Mouse (Mus musculus) heart, adult 2 months (tissue): Measurements from ENCODE around the gene Rabep2. TPM values are rescaled to one million over a fixed set of nuclear protein-coding genes. Genes with fewer than 3 reads are reported as not detected.

Source experiments
- DNase-seq, 2 experiments: peaks; one replicate each; pipeline ENCODE4 v3.0.0; 2021
- H3K27ac ChIP-seq: fragments of 200-600 bp; 2 replicates; pipeline ENCODE4 v1.8.1; 2022
- H3K27me3 ChIP-seq: fragments of 200-500 bp; 2 replicates; pipeline ENCODE4 v1.6.1; 2012; ENCODE audit warnings: mild to moderate bottlenecking, low read length, inconsistent platforms, mixed read lengths; ENCODE audit not compliant: control insufficient read depth, insufficient read depth
- H3K36me3 ChIP-seq: fragments of 200-500 bp; 2 replicates; pipeline ENCODE4 v1.6.1; 2012; ENCODE audit warnings: low read length, inconsistent platforms; ENCODE audit not compliant: control insufficient read depth, insufficient read depth
- H3K4me1 ChIP-seq: fragments of 200-500 bp; 2 replicates; pipeline ENCODE4 v1.6.1; 2011; ENCODE audit warnings: low read length; ENCODE audit not compliant: control insufficient read depth, insufficient read depth
- H3K4me3 ChIP-seq: fragments of 200-600 bp; 2 replicates; pipeline ENCODE4 v1.8.1; 2022
- H3K79me2 ChIP-seq: fragments of 200-500 bp; replicated peaks from 2 replicates; pipeline ENCODE4 v1.6.1; 2012; ENCODE audit warnings: mild to moderate bottlenecking, inconsistent platforms, low read length, moderate library complexity, mixed read lengths; ENCODE audit not compliant: control insufficient read depth, insufficient read depth
- H3K9ac ChIP-seq: fragments of 200-500 bp; 2 replicates; pipeline ENCODE4 v1.6.1; 2012; ENCODE audit warnings: low read depth, mild to moderate bottlenecking, control low read depth, inconsistent platforms, low read length, mixed read lengths
- CTCF ChIP-seq: fragments of 200-600 bp; IDR thresholded peaks from 2 replicates; pipeline ENCODE4 v1.8.1; 2022; ENCODE audit warnings: antibody characterized with exemption, mild to moderate bottlenecking, moderate library complexity
- EP300 ChIP-seq: fragments of 200-500 bp; IDR thresholded peaks from 2 replicates; pipeline ENCODE4 v1.6.1; 2011; ENCODE audit warnings: low read depth, low read length, control low read depth; ENCODE audit not compliant: insufficient read depth
- POLR2A ChIP-seq: fragments of 200-500 bp; IDR thresholded peaks from 2 replicates; pipeline ENCODE4 v1.6.1; 2011; ENCODE audit warnings: mild to moderate bottlenecking, low read depth, low read length, control low read depth; ENCODE audit not compliant: insufficient read depth
- WGBS: fragments of 180-500 bp; shearing (Covaris S2); methylation state at CpG from one replicate; pipeline ENCODE4 v1.1.7; 2018; 5-methylcytosine and 5-hydroxymethylcytosine counted together
- intact Hi-C: fragments of 180-260 bp; cut with DNase I; formaldehyde crosslinking; loops from one replicate; pipeline ENCODE4 v1.15.1; 2025
- polyA plus RNA-seq: library from polyadenylated mRNA; depleted of rRNA; stranded (reverse); fragments of >200 nt; gene quantifications from 2 replicates; pipeline ENCODE4 v1.2.3, GENCODE M21; 2012
- total RNA-seq, 2 experiments: library from RNA; stranded (reverse); gene quantifications; 2 replicates each; pipeline ENCODE4 v1.2.3; 2021

The Rabep2 gene
- total and polyA plus RNA-seq, 3 experiments = 5.3 to 9.2 (median 6.3) TPM

DNA sequence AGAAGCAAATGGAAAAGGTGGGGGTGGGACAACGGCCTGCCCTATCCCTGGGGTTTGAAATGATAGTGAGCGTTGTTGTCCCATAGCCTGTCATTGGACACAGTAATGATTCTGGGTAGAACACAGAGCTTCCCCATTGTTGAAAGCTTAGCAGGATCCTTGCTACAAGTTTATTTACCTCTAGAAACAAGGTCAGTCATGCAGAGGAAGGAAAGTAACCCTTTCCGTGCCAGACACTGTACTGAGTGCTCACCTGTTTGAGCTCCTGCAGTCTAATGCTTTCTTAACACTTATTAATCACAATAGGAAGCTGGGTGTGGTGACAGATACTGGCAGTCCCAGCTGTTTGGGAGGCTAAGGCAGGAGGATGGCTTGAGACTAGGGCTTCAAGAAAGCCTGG lies 7.2 kb downstream of the Rabep2 start:
- no peak overlapping the region for H3K9ac ChIP-seq
- no peaks in the 10 kb centered on the region for H3K36me3 ChIP-seq
- no peaks in the 10 kb centered on the region for H3K79me2 ChIP-seq
- TF ChIP-seq EP300 (no peak), POLR2A (no peak), CTCF (no peak)
- H3K4me1 ChIP-seq = no peaks in the 10 kb centered on the region
- no peak overlapping the region for H3K27ac ChIP-seq
- 80% methylated on average over 3 of the region's 3 CpGs for WGBS
- no peak overlapping the region for H3K4me3 ChIP-seq
- no peaks in the 10 kb centered on the region for H3K27me3 ChIP-seq
- intact Hi-C loops = loop anchor here (2.0 kb wide), 1 partner anchor 37 kb away; no protein-coding TSS in a partner anchor
- no peak for DNase-seq

DNA sequence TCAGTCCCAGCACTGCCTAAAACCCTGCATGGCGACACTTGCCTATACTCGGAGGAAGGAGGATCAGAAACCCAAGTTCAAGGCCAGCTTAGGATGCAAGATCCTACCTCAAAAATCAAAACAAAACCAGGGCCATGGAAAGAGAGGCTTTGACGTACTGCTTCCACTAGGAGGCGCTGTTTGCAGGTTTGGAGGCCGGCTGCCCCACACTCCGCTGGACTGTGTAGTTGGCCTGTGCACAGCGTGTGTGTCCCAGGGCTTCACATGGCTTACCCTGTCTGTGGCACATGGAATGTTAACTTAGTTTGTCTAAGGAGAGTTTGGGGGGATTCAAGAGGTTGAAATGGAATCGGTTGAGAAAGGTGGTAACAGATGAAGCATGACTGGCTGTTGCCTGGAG lies 8.3 kb downstream of the Rabep2 start:
- Histone ChIP-seq H3K27ac (no peak overlapping the region), H3K27me3 (no peaks in the 10 kb centered on the region), H3K4me3 (no peak overlapping the region), H3K79me2 (no peaks in the 10 kb centered on the region), H3K36me3 (no peaks in the 10 kb centered on the region), H3K4me1 (no peaks in the 10 kb centered on the region), H3K9ac (no peak overlapping the region)
- 20% methylated on average over 8 of the region's 8 CpGs for WGBS
- peak; percentile 57 to 65 for DNase-seq
- TF ChIP-seq CTCF (peak; percentile 92), POLR2A (no peak), EP300 (0 out of 2 replicates have a peak, but pooled peaks have one; percentile 37)
- intact Hi-C loops = loop anchor here (2.0 kb wide), 1 partner anchor 38 kb away; no protein-coding TSS in a partner anchor

- WGBS = 89% methylated on average over 9 of the region's 9 CpGs
Observed at GRCm38 (mm10) chr7:126440134-126440533, 11.6 kb downstream of the Rabep2 start.

GRCm38 (mm10) chr7:126443997-126444396 lies 15.4 kb downstream of the Rabep2 start:
- no peak overlapping the region for H3K27ac ChIP-seq
- TF ChIP-seq EP300 (no peak), CTCF (no peak), POLR2A (no peak)
- H3K36me3 ChIP-seq = no peaks in the 10 kb centered on the region
- no peaks in the 10 kb centered on the region for H3K4me1 ChIP-seq
- no peaks in the 10 kb centered on the region for H3K27me3 ChIP-seq
- H3K79me2 ChIP-seq = no peaks in the 10 kb centered on the region
- WGBS = 96% methylated on average over 10 of the region's 10 CpGs
- no peak overlapping the region for H3K9ac ChIP-seq
- DNase-seq = no peak
- no peak overlapping the region for H3K4me3 ChIP-seq
- intact Hi-C loops = no loop called here

More at GRCm38 (mm10) chr7:126440134-126440533, 11.6 kb downstream of the Rabep2 start:
- intact Hi-C loops = no loop called here
- Histone ChIP-seq H3K9ac (no peak overlapping the region), H3K36me3 (no peaks in the 10 kb centered on the region), H3K27me3 (no peaks in the 10 kb centered on the region), H3K4me1 (no peaks in the 10 kb centered on the region), H3K79me2 (no peaks in the 10 kb centered on the region), H3K4me3 (no peak overlapping the region), H3K27ac (no peak overlapping the region)
- no peak for DNase-seq
- TF ChIP-seq CTCF = no peak
- TF ChIP-seq POLR2A = no peak
- TF ChIP-seq EP300 = no peak

GRCm38 (mm10) chr7:126444536-126444935 lies 16.0 kb downstream of the Rabep2 start:
- WGBS = 92% methylated on average over 9 of the region's 9 CpGs
- no peaks in the 10 kb centered on the region for H3K27me3 ChIP-seq
- no peak for TF ChIP-seq POLR2A
- no peaks in the 10 kb centered on the region for H3K4me1 ChIP-seq
- H3K27ac ChIP-seq = no peak overlapping the region
- intact Hi-C loops = no loop called here
- DNase-seq = no peak
- H3K36me3 ChIP-seq = no peaks in the 10 kb centered on the region
- no peak overlapping the region for H3K9ac ChIP-seq
- no peaks in the 10 kb centered on the region for H3K79me2 ChIP-seq
- no peak overlapping the region for H3K4me3 ChIP-seq

DNA sequence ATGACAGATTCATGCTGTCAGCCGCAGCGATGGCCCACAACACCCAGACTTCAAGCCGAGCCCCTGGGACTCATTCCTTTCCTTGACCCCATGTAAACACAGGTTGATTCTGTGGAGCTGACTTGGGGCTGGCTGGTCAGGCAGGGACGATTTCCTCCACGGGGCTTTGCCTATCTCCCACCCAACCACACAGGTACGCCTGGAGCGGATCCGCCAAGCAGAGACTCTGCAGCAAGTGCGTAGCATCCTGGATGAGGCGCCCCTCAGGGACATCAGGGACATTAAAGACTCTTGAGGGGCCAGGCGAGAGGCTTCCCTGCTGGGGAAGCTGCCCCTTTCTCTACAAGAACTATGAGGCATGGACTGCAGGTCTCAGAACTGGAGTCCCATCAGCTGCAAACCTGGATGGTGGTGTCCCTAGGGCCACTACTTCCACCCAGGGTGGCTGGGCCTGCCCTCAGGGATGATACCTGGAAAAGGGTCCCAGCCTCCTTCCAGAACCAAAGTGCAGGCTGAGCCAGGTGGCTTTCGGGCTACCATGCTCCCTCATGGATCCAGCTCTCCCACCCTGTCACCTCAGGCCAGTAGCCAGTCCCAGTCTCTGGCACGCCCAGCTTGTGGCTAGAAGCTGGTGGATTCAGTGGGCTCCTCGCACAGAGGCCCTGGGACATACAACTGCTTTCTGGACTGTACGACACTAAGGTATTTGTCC lies 16.7 kb downstream of the Rabep2 start:
- intact Hi-C loops = no loop called here
- Histone ChIP-seq H3K36me3 (no peaks in the 10 kb centered on the region), H3K4me1 (no peaks in the 10 kb centered on the region), H3K4me3 (no peak overlapping the region), H3K9ac (no peak overlapping the region), H3K79me2 (no peaks in the 10 kb centered on the region), H3K27ac (no peak overlapping the region), H3K27me3 (no peaks in the 10 kb centered on the region)
- TF ChIP-seq CTCF (no peak), EP300 (no peak), POLR2A (no peak)
- no peak for DNase-seq
- 95% methylated on average over 15 of the region's 15 CpGs for WGBS
